Mouse (Mus musculus): Measurements from ENCODE around the gene Neil3.
"Not testable (repeated sequence)": the region's sequence is repeated elsewhere in the genome, so short reads cannot be mapped to it uniquely, and the experiment has no call there.

The Neil3 gene

GRCm38 (mm10) chr8:53538049-53538448, 100.8 kb downstream of the Neil3 start:
- not testable (repeated sequence) for DNase-seq (ENCODE audit: low read depth, low spot score)
